Mouse (Mus musculus) Muller cell, postnatal 12 days (primary cell): ENCODE measurements at regions not wholly inside any gene's neighbourhood (a gene's known extent, or its start where the extent isn't known, plus 50 kb on each side); places are given as distances from the start of the nearest gene placed in this dataset.

ENCODE experiments used
- DNase-seq: peaks from one replicate; pipeline ENCODE4 v3.0.0-alpha.2; 2015; ENCODE audit errors: inconsistent ontology term

- no peak for DNase-seq
Observed at GRCm38 (mm10) chr13:54895981-54896380, 53.2 kb upstream of the Unc5a start.
